Mouse (Mus musculus): ENCODE measurements around the gene Itgad.

GRCm38 (mm10) chr7:128252609-128253008 is 98.4 kb downstream of the Itgad start:
- TF ChIP-seq CTCF (IDR thresholded peaks at IDR 0.05; ENCODE audit: extremely low read depth, insufficient read depth, insufficient read length, insufficient replicate concordance) (no peak), POLR2A (IDR thresholded peaks at IDR 0.05; ENCODE audit: low read depth, low read length) (no peak)

Measured in spleen, adult 2 months (tissue).